Mouse (Mus musculus): Measurements from ENCODE around the gene H2-Ob.

GRCm38 (mm10) chr17:34198521-34198912 lies 40.2 kb upstream of the H2-Ob start:
- TF ChIP-seq CTCF (IDR thresholded peaks at IDR 0.05; ENCODE audit: extremely low read depth, insufficient read depth, low read length): no peak
- no peak for TF ChIP-seq POLR2A (IDR thresholded peaks at IDR 0.05; ENCODE audit: extremely low read depth, insufficient read depth, low read length)

Data from cortical plate, adult 2 months (tissue).